In the genomic region with DNA sequence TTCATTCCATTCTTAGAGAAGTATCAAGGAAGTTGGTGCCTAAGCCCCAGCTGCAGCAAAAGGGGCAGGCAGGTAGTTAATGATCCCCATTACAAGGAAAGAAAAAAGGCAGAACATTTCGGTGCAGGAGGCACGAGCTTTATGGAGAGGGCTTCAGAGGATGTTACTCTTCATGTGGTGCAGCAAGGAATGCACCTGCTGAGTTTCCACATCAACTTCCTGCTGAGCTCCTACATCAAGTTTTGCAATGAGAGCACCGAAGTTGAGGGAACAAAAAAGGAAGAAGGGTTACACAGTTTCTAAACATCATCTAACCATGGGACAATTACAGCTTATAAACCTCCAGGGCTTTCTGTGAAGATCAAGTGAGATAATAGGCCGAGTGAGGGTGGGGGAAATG, we compare ENCODE assay signal across 15 mouse cellular contexts.
"Had no signal": no experiment of that assay in that cellular context is flagged by ENCODE, and none has a peak within 500 bp of the region (broad histone marks: within the 10 kb centered on the region; RNA-seq: fewer than 3 reads in every experiment).

No protein-coding gene starts in this region.

- DNase-seq: gastrocnemius, postnatal 14 days; gastrocnemius, postnatal 36 days; heart, postnatal 10 days; heart, postnatal 4 days; kidney, adult 18-20 months; kidney, adult 8-10 months; kidney, postnatal 10 days; kidney, postnatal 25 days; kidney, postnatal 4 days; liver had no signal

- ATAC-seq: hindbrain, embryonic 16.5 days; inflammation-experienced regulatory T-cells, adult 6 months; intestine, embryonic 15.5 days; intestine, postnatal 0 days; liver, embryonic 12.5 days had no signal
